12 mouse cellular contexts compared by ENCODE assay signal in the genomic region with DNA sequence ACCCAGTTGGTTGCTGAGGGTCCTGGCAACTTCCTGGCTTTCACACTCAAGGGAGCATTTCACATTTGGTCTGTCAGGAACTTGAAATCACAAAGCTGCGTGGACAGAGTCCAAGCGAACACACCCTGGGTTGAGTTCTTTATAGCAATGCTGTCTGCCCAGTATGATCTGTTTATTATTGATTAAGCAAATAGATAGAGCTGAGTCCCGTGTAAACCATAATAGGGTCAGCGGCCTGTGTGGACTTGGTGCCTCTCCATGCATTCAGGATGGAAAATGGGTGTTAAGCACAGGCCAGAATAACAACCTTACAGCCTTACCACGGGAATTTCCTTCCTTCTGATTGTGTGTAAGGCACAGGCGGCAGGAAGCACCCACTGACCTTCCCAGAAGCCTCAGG. TPM values are rescaled to one million over a fixed set of nuclear protein-coding genes. Genes with fewer than 3 reads are reported as not detected.
A peak's percentile ranks its signal among the peaks of the same experiment; 100 is the strongest.
DNase-seq lines count a peak whose midpoint lies in the region; ATAC-seq and TF ChIP-seq lines count a peak whose summit lies in the region.
"Had no signal": no experiment of that assay in that cellular context is flagged by ENCODE, and none has a peak within 500 bp of the region (broad histone marks: within the 10 kb centered on the region; RNA-seq: fewer than 3 reads in every experiment).

No protein-coding gene starts in this region.

- H3K27ac ChIP-seq in heart, embryonic 14.5 days (replicated peaks in 1 of 2; ENCODE audit: control insufficient read depth in 1 of 2, insufficient read depth in 1 of 2, low read depth in 2 of 2, low read length in 2 of 2), result peak overlapping the region; percentile 35 to 47; a peak in 2 of 4 replicates
- H3K27ac ChIP-seq in thymus, adult 2 months (ENCODE audit: control insufficient read depth, insufficient read depth, low read length), result no peak overlapping the region
- H3K27ac ChIP-seq: midbrain, embryonic 12.5 days had no signal

- H3K9me3 ChIP-seq in heart, embryonic 14.5 days (ENCODE audit: control insufficient read depth, low read length), result 0 out of 2 replicates have a peak, but pooled peaks cover 5% of the 10 kb centered on the region

- no peak overlapping the region for H3K4me3 ChIP-seq in heart, embryonic 14.5 days (ENCODE audit: control insufficient read depth in 1 of 2, insufficient read depth in 1 of 2, low read depth in 1 of 2, low read length in 2 of 2)
- no peak overlapping the region for H3K4me3 ChIP-seq in thymus, adult 2 months (ENCODE audit: control insufficient read depth, insufficient read depth, low read length)
- H3K4me3 ChIP-seq: midbrain, embryonic 12.5 days had no signal

- H3K27me3 ChIP-seq in heart, embryonic 14.5 days (ENCODE audit: control insufficient read depth, insufficient read depth, low read length), result no peaks in the 10 kb centered on the region
- no peaks in the 10 kb centered on the region for H3K27me3 ChIP-seq in thymus, adult 2 months (ENCODE audit: control insufficient read depth, insufficient read depth, low read length)
- H3K27me3 ChIP-seq: midbrain, embryonic 12.5 days had no signal

- TF ChIP-seq POLR2A in thymus, adult 2 months (IDR thresholded peaks at IDR 0.05; ENCODE audit: control insufficient read depth, extremely low read depth, insufficient read depth, low read length, poor library complexity), result no peak

- H3K36me3 ChIP-seq in heart, embryonic 14.5 days (ENCODE audit: control insufficient read depth, insufficient read depth, low read length), result no peaks in the 10 kb centered on the region
- no peaks in the 10 kb centered on the region for H3K36me3 ChIP-seq in thymus, adult 2 months (ENCODE audit: control insufficient read depth, insufficient read depth, low read length)
- H3K36me3 ChIP-seq: midbrain, embryonic 12.5 days had no signal

- no peak overlapping the region for H3K4me2 ChIP-seq in heart, embryonic 14.5 days (ENCODE audit: low read length)
- H3K4me2 ChIP-seq: midbrain, embryonic 12.5 days had no signal

- 51% methylated on average over 6 of the region's 6 CpGs for WGBS in heart, embryonic 14.5 days
- 75% methylated on average over 6 of the region's 6 CpGs for WGBS in thymus, adult 2 months

- peak; percentile 19 for DNase-seq in kidney, adult 18-20 months
- DNase-seq in kidney, adult 8-10 months, result no peak
- DNase-seq in kidney, postnatal 10 days, result peak; percentile 32
- DNase-seq in skeletal muscle tissue, adult 2 months (ENCODE audit: low read depth, low spot score), result peak; percentile 29
- no peak for DNase-seq in right cerebral cortex, postnatal 14 days
- DNase-seq in thymus, adult 2 months, result no peak
- DNase-seq in adipocyte (ENCODE audit: low spot score), result no peak
- DNase-seq: cerebellum, adult 9-11 months had no signal

- peak; percentile 42; the same call in 1 of the 2 replicates for ATAC-seq in heart, embryonic 14.5 days (ENCODE audit: insufficient number of reproducible peaks, insufficient read depth, low FRiP score, low read depth)
- ATAC-seq: activated CD4-positive, CD25-positive, alpha-beta regulatory T cell, adult 4 months; forebrain, embryonic 16.5 days had no signal

- no peak overlapping the region for H3K9ac ChIP-seq in heart, embryonic 14.5 days (ENCODE audit: low read length)
- H3K9ac ChIP-seq: midbrain, embryonic 12.5 days had no signal

- no peak for TF ChIP-seq CTCF in thymus, adult 2 months (IDR thresholded peaks at IDR 0.05; ENCODE audit: borderline replicate concordance, control insufficient read depth, extremely low read depth, insufficient read depth, low read length, poor library complexity)

- H3K4me1 ChIP-seq in heart, embryonic 14.5 days (ENCODE audit: control insufficient read depth in 2 of 2, insufficient read depth in 2 of 2, low read length in 2 of 2), result peaks cover 0 to 4% of the 10 kb centered on the region in 2 experiments; a peak in 1 of 4 replicates
- no peaks in the 10 kb centered on the region for H3K4me1 ChIP-seq in thymus, adult 2 months (replicated peaks; ENCODE audit: control insufficient read depth, insufficient read depth, low read length)

RNA-seq across cellular contexts. Expression of a gene that starts 49.0 kb away (rescaled TPM):
- polyA plus RNA-seq in heart, embryonic 14.5 days (2014; fragmentation: Nextera tagmentation; extraction: Ambion mirVana), result 0.39 and 0.46 TPM in 2 replicates
- polyA plus RNA-seq in thymus, adult 2 months (2012; rRNA removed), result 0.31 and 1.5 TPM in 2 replicates
- polyA plus RNA-seq: activated CD4-positive, CD25-positive, alpha-beta regulatory T cell, adult 4 months had no signal

Comparison
In these comparisons a context has a peak if more than half of its experiments do, and no peak if none do; other contexts are left out.
1. DNase-seq: peak in kidney, adult 18-20 months (single experiment), kidney, postnatal 10 days (single experiment) and skeletal muscle tissue, adult 2 months (single experiment); none in kidney, adult 8-10 months (0 of 2), right cerebral cortex, postnatal 14 days (single experiment), thymus, adult 2 months (single experiment) and adipocyte (single experiment).